Mouse (Mus musculus) neural tube, embryonic 11.5 days (tissue): Measurements from ENCODE around the gene Gm16253. TPM values are rescaled to one million over a fixed set of nuclear protein-coding genes. Genes with fewer than 3 reads are reported as not detected.

Experiments
- ATAC-seq: fragments of 200-750 bp; cut with Nextera tagmentation; 2 replicates; pipeline ENCODE4 v1.8.0; 2017; ENCODE audit warnings: moderate number of reproducible peaks, mild to moderate bottlenecking, moderate TSS enrichment, moderate library complexity; ENCODE audit not compliant: insufficient read depth, low FRiP score, low TSS enrichment
- DNase-seq: peaks from one replicate; pipeline ENCODE4 v3.0.0-alpha.2; 2015; ENCODE audit warnings: low spot score
- H3K27ac ChIP-seq: fragments of 300-500 bp; sonication (generic); 2 replicates; pipeline ENCODE4 v1.5.1; 2014; ENCODE audit warnings: low read depth, mild to moderate bottlenecking, low read length
- H3K27me3 ChIP-seq: fragments of 300-500 bp; sonication (generic); 2 replicates; pipeline ENCODE4 v1.6.1; 2014; ENCODE audit warnings: mild to moderate bottlenecking, low read length, mixed read lengths; ENCODE audit not compliant: control insufficient read depth, insufficient read depth
- H3K36me3 ChIP-seq: fragments of 300-500 bp; sonication (generic); 2 replicates; pipeline ENCODE4 v1.6.1; 2014; ENCODE audit warnings: mild to moderate bottlenecking, low read length, moderate library complexity, mixed read lengths; ENCODE audit not compliant: control insufficient read depth, insufficient read depth
- H3K4me1 ChIP-seq: fragments of 300-500 bp; sonication (generic); 2 replicates; pipeline ENCODE4 v1.6.1; 2014; ENCODE audit warnings: low read length, mixed read lengths; ENCODE audit not compliant: control insufficient read depth, insufficient read depth
- H3K4me2 ChIP-seq: fragments of 300-500 bp; sonication (generic); 2 replicates; pipeline ENCODE4 v1.6.1; 2014; ENCODE audit warnings: low read depth, mild to moderate bottlenecking, moderate library complexity
- H3K4me3 ChIP-seq: fragments of 300-500 bp; sonication (generic); 2 replicates; pipeline ENCODE4 v1.5.1; 2014; ENCODE audit warnings: low read depth, low read length
- H3K9ac ChIP-seq: fragments of 300-500 bp; sonication (generic); 2 replicates; pipeline ENCODE4 v1.6.1; 2014; ENCODE audit warnings: mild to moderate bottlenecking, low read length
- H3K9me3 ChIP-seq: fragments of 300-500 bp; sonication (generic); 2 replicates; pipeline ENCODE4 v1.6.1; 2016; ENCODE audit warnings: low read length; ENCODE audit not compliant: control insufficient read depth
- WGBS: fragments of 180-500 bp; shearing (Covaris S2); extraction: QIAGEN DNeasy Blood & Tissue Kit; methylation state at CpG from one replicate; pipeline ENCODE4 v1.1.7; 2014; 5-methylcytosine and 5-hydroxymethylcytosine counted together
- polyA plus RNA-seq: library from polyadenylated mRNA; unstranded; fragments of >200 nt; fragmentation: Nextera tagmentation; extraction: Ambion mirVana; gene quantifications from 2 replicates; pipeline ENCODE4 v1.2.1, GENCODE M21; 2014

The Gm16253 gene
- polyA plus RNA-seq, 1 experiment from 2014 or later, result 0.46 TPM

GRCm38 (mm10) chr3:96543345-96543744, 33.4 kb upstream of the Gm16253 start:
- Histone ChIP-seq H3K9ac (no peak overlapping the region), H3K9me3 (no peaks in the 10 kb centered on the region), H3K36me3 (no peaks in the 10 kb centered on the region), H3K27me3 (no peaks in the 10 kb centered on the region), H3K4me3 (no peak overlapping the region), H3K4me1 (no peaks in the 10 kb centered on the region), H3K4me2 (no peak overlapping the region), H3K27ac (no peak overlapping the region)
- 88% methylated on average over 11 of the region's 11 CpGs for WGBS
- ATAC-seq (no peak), DNase-seq (no peak)

GRCm38 (mm10) chr3:96545565-96545964, 31.2 kb upstream of the Gm16253 start:
- Histone ChIP-seq H3K27ac (no peak overlapping the region), H3K9me3 (no peaks in the 10 kb centered on the region), H3K4me2 (no peak overlapping the region), H3K36me3 (no peaks in the 10 kb centered on the region), H3K9ac (no peak overlapping the region), H3K4me3 (no peak overlapping the region), H3K4me1 (no peaks in the 10 kb centered on the region), H3K27me3 (no peaks in the 10 kb centered on the region)
- 40% methylated on average over 1 of the region's 1 CpGs for WGBS
- no peak for ATAC-seq
- DNase-seq, result no peak

- Histone ChIP-seq H3K4me1 (no peaks in the 10 kb centered on the region), H3K9ac (no peak overlapping the region), H3K9me3 (no peaks in the 10 kb centered on the region), H3K27me3 (no peaks in the 10 kb centered on the region), H3K4me2 (no peak overlapping the region), H3K4me3 (no peak overlapping the region), H3K36me3 (no peaks in the 10 kb centered on the region), H3K27ac (no peak overlapping the region)
- WGBS, result 57% methylated on average over 4 of the region's 4 CpGs
- no peak for DNase-seq
- ATAC-seq, result no peak
Measured at GRCm38 (mm10) chr3:96546880-96547279, 29.9 kb upstream of the Gm16253 start.

DNA sequence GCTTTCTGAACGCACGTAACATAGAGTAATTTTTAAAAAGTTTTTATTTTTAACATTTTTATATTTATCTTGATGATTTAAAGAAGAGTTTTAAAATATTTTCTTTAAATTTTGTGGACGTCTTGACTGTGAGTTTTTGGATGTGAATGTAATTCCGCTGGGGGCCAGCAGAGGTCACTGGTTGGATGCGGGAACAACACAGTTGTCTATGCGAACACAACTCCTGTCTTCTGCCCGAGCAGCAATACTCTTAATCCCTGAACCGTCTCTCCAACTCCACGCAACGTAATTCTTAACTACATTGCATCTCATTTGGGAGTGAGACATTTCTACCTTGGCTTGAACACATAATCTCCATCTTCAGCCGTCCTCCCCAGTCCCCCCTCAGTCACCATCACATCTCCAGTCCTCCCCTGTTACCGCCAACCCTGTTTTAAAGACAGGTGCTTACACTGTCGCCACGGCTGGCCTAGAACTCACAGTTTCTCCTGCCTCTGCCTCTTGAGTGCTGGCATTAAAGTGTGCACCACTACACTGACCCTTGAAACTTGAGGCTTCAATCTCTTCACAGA, 29.3 kb upstream of the Gm16253 start:
- Histone ChIP-seq H3K27ac (no peak overlapping the region), H3K36me3 (no peaks in the 10 kb centered on the region), H3K4me1 (no peaks in the 10 kb centered on the region), H3K9me3 (no peaks in the 10 kb centered on the region), H3K9ac (no peak overlapping the region), H3K27me3 (no peaks in the 10 kb centered on the region), H3K4me2 (0 out of 2 replicates have a peak overlapping the region, but pooled peaks have one; percentile 6), H3K4me3 (no peak overlapping the region)
- DNase-seq (peak; percentile 65), ATAC-seq (no peak; the same call in 1 of the 2 replicates)
- 11% methylated on average over 14 of the region's 14 CpGs for WGBS

DNA sequence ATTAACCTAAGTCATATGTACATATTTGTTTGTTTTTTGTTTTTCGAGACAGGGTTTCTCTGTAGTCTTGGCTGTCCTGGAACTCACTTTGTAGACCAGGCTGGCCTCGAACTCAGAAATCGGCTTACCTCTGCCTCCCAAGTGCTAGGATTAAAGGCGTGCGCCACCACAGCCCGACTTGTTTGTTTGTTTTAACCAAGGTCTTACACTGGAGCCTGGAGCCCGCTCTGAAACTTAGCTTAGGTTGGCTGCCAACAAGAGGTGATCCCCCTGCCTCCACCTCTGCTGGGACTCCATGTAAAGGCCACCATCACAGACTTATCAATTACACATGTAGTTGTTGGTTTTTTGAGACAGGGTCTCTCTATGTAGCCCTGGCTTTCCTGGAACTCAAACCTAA, 28.0 kb upstream of the Gm16253 start:
- no peaks in the 10 kb centered on the region for H3K4me1 ChIP-seq
- H3K9me3 ChIP-seq, result no peaks in the 10 kb centered on the region
- H3K36me3 ChIP-seq, result no peaks in the 10 kb centered on the region
- no peak overlapping the region for H3K9ac ChIP-seq
- ATAC-seq (no peak), DNase-seq (no peak)
- H3K27me3 ChIP-seq, result no peaks in the 10 kb centered on the region
- WGBS, result 83% methylated on average over 7 of the region's 7 CpGs
- H3K4me3 ChIP-seq, result no peak overlapping the region
- no peak overlapping the region for H3K4me2 ChIP-seq
- H3K27ac ChIP-seq, result no peak overlapping the region

- Histone ChIP-seq H3K27ac (no peak overlapping the region), H3K36me3 (no peaks in the 10 kb centered on the region), H3K9me3 (no peaks in the 10 kb centered on the region), H3K9ac (no peak overlapping the region), H3K4me1 (no peaks in the 10 kb centered on the region), H3K27me3 (no peaks in the 10 kb centered on the region), H3K4me2 (no peak overlapping the region), H3K4me3 (no peak overlapping the region)
- ATAC-seq, result no peak
- 85% methylated on average over 5 of the region's 5 CpGs for WGBS
- DNase-seq, result no peak
Measured at GRCm38 (mm10) chr3:96549346-96549745, 27.4 kb upstream of the Gm16253 start.

DNA sequence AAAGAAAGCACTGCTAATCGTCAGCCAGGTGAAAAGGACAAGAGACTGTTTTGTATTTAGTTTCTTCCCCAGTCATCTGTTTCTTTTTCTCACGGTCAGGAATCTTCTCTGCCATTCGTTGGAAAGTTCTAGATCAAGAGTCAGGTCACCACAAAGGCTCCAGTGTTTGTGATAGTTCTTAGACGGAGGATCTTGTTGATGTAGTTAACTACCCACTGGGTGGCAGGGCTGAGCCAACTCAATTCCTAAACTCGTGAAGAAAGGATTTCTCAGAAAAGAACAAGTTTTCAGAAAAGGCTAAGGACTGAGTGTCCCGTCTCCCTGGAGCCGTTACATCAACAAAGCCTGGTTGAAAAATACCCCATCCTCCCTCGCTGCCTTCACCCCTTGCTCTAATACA, 25.6 kb upstream of the Gm16253 start:
- ATAC-seq, result no peak
- DNase-seq, result peak; percentile 65
- Histone ChIP-seq H3K4me2 (no peak overlapping the region), H3K36me3 (no peaks in the 10 kb centered on the region), H3K27me3 (no peaks in the 10 kb centered on the region), H3K27ac (no peak overlapping the region), H3K9ac (no peak overlapping the region), H3K4me3 (no peak overlapping the region), H3K4me1 (no peaks in the 10 kb centered on the region), H3K9me3 (no peaks in the 10 kb centered on the region)
- 33% methylated on average over 8 of the region's 8 CpGs for WGBS

GRCm38 (mm10) chr3:96551890-96552289, 24.9 kb upstream of the Gm16253 start:
- Histone ChIP-seq H3K4me2 (no peak overlapping the region), H3K9me3 (no peaks in the 10 kb centered on the region), H3K4me1 (peaks cover 4% of the 10 kb centered on the region), H3K36me3 (no peaks in the 10 kb centered on the region), H3K27ac (no peak overlapping the region), H3K9ac (no peak overlapping the region), H3K27me3 (no peaks in the 10 kb centered on the region), H3K4me3 (no peak overlapping the region)
- DNase-seq (no peak), ATAC-seq (no peak)
- 85% methylated on average over 7 of the region's 7 CpGs for WGBS

GRCm38 (mm10) chr3:96553601-96554000, 23.2 kb upstream of the Gm16253 start:
- Histone ChIP-seq H3K27me3 (no peaks in the 10 kb centered on the region), H3K4me2 (no peak overlapping the region), H3K4me3 (no peak overlapping the region), H3K36me3 (no peaks in the 10 kb centered on the region), H3K9me3 (no peaks in the 10 kb centered on the region), H3K9ac (no peak overlapping the region), H3K4me1 (peaks cover 6% of the 10 kb centered on the region), H3K27ac (no peak overlapping the region)
- ATAC-seq (no peak), DNase-seq (no peak)
- WGBS, result 80% methylated on average over 6 of the region's 6 CpGs
